Mouse (Mus musculus) granulocyte monocyte progenitor cell, adult 5-6 weeks (primary cell): ENCODE results near the gene Cox6b1. TPM values are rescaled to one million over a fixed set of nuclear protein-coding genes. Genes with fewer than 3 reads are reported as not detected.

Experiments
- ATAC-seq: replicated peaks from 2 replicates; pipeline ENCODE4 v1.8.0; 2016; ENCODE audit warnings: mild to moderate bottlenecking, moderate TSS enrichment, inconsistent platforms; ENCODE audit not compliant: poor library complexity, severe bottlenecking
- total RNA-seq, 2 experiments: library from RNA; stranded (forward) in 1 of 2; stranded (reverse) in 1 of 2; fragments of 200-712, 200-1000 nt in 1 of 2; fragments of >200 nt in 1 of 2; fragmentation: Nextera tagmentation in 1 of 2; gene quantifications; 2 replicates each; pipeline ENCODE4 v1.2.3; 2014 to 2017

Gene Cox6b1
- total RNA-seq, 2 experiments from 2014 or later = 484 to 560 TPM

DNA sequence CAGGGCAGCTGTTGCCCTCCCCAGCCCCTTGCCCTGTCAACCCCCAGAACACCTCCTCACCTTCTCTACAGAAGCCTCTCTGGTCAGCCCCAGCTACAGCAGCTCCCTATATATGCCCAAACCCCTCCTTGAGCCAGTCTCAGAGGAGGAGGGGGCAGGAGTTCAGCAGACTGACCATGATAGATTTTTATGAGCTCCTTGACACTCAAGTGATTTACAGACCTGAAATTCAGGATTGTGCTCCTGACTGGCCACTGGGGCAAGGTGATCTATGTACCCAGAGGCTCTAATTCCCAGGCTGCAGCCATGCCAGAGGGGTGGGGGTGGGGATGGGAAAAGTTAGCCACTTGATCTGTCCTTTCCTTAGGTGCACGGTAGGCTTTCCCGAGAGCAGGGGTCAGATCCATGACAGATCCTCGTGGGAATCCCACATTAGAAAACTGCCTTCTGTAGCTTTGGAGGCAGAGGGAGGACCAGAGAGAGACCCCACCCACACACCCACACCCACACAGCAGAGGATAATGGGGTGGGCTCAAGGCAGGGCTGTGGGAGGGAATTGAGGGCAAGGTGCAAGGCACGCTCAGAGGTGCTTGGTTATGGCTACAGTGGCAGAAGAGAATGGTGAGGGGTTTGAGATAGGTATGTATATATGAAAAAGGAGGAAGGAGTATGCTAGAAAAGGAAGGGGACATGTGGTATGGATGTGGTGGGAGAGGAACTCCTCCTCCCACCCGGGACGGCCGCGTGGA is 13.1 kb downstream of the Cox6b1 start, which contains the start of gene Upk1a:
Upk1a (minus strand) TSS at position 194 of the 749 bp plus-strand sequence.
- no peak for ATAC-seq

DNA sequence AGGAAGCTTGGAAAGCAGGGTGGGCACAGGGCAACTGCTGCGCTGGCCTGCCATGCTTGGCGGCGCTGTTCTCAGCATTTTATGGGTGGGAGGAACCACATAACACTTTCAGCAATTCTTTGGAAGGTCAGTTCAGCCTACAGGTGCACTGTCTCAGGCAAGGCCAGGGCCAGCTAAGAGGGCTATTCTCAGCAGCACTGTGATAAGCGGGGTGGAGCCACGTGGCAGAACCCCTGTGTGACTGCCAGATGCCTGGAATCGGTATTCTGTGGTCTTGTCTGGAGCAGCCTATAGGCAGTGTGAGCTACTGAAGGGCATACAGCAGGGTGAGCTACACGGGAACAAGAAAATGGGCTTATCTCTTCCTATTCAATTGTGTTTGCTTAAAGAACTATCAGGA is 15.9 kb downstream of the Cox6b1 start:
- no peak for ATAC-seq

DNA sequence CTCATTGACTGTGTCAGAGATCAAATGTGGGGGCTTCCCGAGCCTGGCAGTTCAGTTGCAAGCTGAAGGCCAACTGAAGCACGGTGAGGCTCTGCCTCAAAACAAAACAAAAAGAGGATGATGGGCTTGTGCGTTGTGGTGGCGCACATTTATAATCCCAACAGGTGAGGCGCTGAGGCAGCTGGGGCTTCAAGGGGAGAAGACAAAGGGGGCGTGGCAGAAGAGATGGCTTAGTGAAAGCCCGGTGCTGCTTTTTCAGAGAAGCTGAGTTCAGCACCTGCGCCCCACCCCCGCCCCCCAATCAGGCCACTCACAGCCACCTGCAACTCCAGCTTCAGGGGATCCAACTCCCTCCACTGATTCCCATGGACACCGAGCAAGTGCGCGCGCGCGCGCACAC is 17.5 kb downstream of the Cox6b1 start:
- ATAC-seq = no peak

DNA sequence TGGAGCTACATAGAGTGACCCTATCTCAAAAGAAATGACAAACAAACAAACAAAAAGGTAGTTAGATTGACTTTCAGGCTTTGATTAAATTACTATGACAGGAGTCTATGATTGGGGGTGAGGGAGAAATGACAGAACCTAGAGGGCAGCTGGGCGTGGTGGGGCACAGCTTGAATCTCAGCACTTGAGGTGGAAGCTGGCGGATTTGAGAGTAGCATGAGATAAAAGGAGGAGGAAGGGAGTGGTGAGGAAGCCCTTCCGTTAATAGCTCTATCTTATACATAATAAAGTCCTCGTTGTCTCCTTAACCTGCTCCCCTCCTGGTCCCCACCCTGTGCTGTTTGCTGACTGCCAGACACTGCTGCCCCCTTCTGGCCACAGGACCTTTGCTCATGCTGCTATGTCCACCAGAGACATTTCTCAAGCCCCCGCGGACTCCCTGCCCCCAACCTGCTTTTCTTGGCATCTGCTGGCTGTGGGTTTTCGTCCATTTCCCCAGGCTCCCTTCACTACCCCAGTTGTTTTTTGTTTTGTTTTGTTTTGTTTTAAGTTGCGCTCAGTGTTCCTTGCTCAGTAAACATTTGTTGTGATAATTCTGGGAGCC is 18.1 kb downstream of the Cox6b1 start:
- ATAC-seq = peak; percentile 92

DNA sequence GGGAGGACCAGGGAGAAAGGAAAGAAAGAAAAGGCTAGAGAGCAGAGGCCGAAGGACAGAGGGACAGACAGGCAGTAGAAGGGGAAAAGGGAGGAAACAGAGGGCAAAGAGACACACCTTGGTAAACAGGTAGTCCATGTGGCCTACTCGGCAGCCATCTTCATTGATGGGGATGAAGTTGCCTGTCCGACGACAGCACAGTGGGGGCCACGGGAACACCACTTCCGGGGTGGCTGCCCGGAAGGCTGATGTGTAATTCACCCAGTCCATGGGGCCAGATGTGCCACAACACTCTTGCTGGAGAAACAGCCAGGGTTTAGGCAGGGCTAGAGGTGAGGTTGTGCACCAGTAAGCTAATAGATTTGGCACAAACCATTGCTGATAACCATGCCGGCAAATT is 21.0 kb downstream of the Cox6b1 start:
- no peak for ATAC-seq

DNA sequence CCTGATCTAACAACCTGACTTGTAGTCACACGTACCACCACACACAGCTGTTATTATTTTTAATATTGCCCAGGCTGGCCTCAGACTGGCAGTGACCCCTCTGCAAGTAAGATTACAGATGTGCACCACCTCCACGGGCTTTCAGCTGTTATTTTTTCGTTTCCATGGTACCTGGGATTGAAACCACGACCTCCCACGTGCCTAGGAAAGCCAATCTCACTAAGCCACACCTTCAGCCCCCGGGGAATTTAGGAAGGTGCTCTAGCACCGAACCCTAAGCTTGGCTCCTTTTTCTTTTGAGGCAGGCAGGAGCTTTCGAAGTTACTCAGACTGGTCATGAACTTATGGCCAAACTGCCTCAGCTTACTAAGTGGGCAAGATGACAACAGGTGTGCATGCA is 21.5 kb downstream of the Cox6b1 start:
- no peak for ATAC-seq

DNA sequence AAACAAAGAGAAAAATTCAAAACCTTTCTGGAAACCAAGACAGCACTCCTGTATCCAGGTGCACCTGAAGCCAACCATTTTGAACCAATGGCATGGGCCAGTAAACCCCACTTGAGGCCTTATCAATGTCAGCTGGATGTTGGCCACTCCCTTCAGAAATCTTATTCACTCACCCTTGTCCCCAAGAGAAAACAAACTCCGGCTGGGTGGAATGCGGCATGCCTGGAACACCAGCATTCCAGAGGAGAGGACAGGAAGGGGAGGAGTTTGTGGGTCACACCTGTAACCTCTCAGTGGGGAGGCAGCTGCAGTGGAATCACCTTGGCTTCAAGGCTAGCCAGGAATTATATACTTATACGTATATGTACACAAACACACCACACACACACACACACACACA is 23.4 kb downstream of the Cox6b1 start:
- no peak for ATAC-seq

DNA sequence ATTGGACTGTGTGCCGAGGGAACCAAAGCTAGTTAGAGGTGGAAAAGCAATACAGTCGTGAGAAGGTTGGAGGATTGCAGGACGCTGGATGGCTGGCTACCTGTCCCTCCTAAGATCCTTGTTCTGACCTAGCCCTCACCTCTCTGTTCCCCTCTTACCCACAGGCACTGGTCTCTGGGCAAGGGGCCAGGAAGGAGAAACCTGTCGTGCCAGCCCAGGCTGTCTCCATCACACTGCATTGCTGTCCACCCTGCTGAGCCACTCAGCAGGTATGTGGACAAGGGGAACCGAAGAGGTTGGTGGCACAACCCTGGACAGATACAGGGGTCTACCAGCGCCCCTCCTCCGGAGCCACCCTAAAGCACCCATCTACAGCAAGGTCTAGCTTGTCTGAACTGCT is 25.3 kb downstream of the Cox6b1 start:
- no peak for ATAC-seq

DNA sequence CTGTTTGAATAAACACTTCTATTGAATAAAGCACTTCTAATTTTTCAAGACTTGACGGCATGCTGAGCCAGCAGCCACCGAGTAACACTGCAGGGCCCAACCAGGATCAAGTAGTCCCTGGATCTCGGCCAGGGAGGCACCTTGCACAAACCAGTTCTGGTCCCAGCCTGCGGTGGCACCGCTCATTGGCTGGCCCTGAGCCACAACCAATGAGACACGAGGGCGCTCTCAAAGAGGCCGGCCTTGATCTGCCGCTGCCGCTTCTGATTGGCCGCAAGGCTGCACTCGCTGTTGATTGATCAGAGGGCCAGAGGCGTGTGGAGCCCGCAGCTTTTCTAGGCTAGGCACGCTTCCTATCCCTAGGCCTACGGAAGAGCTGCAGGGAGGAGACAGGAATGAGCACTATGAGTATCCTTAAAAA is 26.0 kb downstream of the Cox6b1 start:
- peak; percentile 99 for ATAC-seq

DNA sequence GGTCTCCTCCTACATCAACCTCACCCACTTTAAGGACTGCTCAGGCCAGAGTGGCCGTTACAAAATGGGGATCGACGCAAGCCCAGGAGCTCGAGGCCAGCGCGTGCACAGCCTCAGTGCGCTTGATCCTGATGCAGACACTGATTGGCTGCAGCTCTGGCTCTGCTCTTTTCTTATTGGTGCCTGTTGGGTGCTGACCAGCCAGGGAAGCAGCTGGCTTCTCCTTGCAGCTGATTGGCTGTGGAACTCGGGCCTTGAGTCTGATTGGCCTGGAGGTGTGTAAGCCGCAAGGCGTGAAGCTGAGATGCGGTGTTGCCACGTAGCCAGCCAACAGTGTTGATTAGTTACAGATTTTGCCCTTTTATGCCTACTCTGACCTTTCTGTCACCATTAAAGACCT is 27.2 kb downstream of the Cox6b1 start, which contains the start of gene Zbtb32:
Zbtb32 (minus strand) TSS at position 124 of the 400 bp plus-strand sequence.
- no peak for ATAC-seq

DNA sequence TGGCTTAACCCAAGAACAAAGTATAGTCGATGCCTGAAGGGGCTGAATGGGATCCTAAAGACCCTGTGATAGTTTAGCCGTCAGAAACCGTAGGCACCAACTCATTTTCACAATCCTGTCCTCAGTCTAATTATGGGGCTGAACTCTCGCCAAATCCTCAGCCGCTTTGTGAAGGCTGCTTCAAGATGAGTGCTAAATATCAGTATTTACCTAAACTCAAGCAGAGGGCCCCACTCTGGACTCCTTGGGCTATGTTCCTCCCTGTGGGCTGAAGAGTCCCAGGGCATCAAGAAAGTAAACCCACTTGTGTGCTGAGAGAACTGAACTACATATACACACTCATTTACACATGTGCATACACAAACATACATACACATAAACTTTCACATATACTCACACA is 29.1 kb downstream of the Cox6b1 start:
- no peak for ATAC-seq

DNA sequence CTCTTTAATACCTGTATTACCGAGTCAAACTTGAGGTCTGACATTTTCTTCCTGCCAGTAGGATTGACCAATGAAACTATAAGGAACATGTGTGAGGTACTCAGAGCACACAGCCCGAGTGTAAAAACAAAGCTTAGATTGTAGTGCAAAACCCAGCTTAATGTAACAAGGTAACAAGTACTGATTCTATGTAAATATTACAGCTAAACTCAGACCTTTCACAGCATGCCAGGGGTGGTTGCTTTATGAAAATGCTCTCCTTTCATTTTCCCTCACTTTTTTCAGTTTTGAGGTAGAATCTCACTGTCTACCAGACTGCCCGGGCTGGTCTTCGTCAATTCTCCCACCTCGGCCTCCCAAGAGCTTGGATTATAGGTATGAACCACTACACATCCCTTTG is 29.9 kb downstream of the Cox6b1 start:
- no peak for ATAC-seq

DNA sequence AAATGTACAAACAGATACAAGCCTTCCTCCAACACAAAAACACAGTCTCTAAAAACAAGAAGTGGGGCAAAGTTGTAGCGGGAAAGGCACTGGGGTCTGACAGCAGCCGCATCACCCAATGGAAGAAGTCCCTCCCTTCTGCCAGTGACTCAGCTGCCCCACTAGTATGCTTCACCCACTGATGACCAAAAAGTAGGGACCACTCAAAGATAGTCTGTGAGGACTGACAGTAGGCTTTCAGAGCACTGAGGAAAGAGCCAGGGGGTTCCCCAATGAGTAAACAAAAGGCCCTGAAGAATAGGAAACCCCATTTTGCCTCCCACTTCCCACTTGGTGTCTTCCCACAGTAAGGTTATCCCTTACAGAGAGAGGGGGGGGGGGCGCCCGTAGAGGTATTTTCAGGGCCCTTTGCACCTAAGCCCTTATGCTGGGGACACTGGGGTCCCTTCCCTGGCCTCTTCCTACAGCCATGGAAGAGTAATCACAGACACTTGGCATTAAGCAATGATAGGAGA is 31.4 kb downstream of the Cox6b1 start:
- ATAC-seq = no peak; the same call in 1 of the 2 replicates

DNA sequence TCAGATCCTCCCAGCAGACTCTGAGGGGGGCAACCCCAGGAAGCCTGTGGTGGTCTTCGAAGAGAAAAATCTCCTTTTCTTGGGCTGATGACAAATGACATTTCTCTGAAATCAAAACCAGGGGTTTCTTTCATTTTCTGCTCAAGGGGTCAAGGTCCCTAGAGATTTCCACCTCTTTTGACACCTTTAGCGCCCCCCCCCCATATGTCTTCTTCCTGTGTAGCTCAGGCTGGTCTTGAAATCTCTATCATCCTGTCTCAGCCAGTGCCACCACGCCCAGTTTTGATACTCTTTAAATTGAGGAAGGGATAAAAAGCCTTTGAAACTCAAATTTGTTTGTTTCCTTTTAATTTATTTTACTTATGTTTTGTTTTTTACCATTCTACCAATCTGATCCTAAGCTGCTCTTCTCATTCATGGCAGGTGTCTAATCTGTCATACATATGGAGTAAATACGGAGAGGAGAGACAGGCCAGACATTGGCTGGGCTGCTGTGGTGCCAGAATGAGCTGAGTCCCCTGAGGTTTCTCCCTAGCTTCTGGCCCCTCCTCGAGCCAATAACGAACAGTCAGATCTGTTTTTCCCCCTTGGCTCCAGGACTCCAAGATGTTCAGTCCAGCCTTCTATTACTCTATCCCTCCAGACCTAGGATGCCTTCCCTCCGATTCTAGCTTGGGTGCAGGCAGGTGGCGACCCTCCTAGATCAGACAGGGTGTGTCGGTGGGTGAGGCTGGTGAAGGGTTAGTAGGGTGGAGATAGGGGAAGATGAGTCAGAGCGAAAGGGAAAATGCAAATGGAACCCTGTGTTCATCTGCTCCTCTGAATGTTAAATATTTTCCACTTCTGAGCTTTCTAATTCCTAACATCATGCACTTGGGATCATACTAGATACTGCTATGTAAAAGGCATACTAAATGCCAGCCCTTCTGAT is 32.1 kb downstream of the Cox6b1 start:
- no peak for ATAC-seq

DNA sequence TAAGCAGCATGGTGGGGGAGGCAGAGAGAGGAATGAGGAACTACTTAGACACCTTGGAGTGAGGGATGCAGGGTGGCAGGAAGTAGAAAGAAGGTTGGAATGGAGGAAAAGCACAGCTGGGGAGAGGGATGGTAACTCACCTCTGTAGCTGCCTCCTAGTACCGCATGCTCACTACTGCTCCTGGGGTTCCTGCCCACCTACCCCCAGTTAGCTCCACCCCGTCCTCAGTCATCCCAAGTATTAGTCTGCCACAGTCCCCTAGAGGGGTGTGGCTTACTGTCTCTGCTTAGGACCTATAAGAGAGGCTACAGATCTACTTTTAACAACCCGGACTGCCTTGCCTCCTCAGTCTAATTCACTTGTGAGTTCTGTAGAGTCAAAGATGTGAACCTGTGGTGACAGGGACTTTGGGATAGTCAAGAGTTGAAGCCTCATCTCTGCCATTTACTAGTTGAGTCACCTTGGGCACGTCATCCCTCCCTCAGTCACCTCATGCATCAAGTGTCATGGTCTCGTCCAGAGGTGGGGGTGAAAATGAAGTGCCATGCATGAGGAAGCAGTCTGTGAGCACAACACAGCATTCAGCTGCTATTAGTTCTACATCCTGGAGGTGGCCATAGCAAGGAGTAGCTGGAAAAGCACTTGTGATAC is 33.1 kb downstream of the Cox6b1 start:
- ATAC-seq = no peak

DNA sequence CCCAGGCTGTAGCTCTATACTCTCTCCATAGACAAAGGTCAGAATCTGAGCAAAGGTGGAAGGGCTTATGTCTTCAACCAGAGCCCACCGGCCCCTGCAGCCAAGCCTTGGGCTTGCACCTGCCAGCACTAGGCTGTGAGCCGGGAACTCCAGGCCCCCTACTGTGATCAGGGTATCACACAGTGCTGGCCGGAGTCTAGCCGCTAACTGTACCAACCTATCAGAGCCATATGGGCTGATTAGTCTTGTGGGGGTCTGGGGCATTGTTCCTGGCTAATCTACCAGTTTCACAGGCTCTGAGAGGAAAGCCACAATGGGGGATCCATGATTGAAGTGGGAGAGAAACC is 34.4 kb downstream of the Cox6b1 start:
- no peak for ATAC-seq

DNA sequence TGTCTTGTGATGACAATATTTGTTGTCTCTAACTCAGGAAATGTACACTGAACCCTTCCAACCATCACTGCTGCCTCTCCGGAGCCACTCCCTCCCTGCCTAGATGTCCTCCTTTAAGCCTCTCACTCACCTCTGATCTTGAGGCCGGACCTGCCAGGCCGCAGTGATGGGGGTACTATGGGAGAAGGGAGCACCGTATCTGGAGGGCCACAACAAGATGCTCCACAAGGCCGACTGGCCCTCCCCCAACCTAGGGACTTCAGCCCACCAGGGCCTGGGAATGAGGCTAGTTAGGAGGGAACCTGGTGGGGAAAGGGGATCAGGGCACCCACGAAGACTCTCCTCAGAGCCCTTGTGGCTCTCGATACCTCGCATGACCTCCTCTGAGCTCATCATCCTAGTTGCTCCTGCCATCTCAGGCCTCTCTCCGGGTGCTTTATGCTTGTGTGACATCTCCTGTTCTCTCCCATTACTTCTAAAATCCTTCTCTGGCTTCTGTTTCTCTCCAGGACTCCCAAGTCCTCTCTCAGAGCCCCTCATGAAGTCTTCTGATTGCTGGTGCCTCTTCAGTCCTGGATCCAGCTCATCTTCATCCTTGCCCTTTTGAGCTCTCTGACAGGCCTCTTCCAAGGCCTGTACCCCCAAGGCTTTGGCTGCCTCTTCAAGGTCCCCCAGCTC is 34.9 kb downstream of the Cox6b1 start:
- ATAC-seq = no peak

DNA sequence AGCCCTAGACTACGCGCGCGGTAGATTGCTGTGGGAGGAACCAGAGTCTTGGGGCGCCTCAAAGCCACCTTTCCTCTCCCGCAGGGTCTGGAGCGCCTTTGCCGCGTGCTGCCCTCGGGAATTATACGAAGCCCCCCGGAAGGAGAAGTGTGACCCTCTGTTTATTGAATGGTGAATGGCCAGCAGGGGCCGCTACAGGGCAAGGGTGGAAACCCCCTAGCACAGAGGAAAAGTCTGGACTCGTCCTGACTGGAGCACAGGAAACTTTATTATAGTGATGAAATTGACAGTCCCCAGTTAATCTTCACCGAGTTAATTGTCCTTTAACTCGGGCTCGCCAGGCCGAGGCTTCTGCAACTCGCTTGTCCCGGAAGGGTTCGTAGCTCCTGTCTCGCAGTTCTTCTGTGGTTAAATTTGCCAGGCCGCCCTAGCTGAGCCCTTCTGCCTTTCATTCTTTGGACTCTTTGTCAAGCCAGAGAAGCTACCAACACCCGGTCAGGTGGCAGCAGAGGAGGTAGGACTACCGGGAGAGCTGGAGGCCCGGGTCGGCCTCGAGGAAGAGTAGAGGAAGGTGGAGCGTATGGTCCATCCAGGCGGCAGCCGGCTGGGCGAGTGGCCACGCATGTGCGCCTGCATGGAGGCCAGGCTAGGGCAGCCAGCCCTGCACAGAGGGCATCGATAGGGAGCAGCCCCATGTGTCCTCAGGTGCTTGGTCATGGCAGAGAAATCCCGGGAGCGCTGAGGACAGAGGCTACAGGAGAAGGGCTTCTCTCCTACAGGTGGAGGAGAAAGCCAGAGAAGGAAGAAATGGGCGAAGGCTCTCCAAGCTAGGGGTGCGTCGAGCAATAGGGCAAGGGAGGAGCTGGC is 36.3 kb downstream of the Cox6b1 start:
- ATAC-seq = peak; percentile 49
